ENCODE assay signal across 14 mouse cellular contexts in genomic region chrX:12644976-12645375, GRCm38 (mm10).
"Had no signal": no experiment of that assay in that cellular context is flagged by ENCODE, and none has a peak within 500 bp of the region (broad histone marks: within the 10 kb centered on the region; RNA-seq: fewer than 3 reads in every experiment).

No protein-coding gene starts in this region.

- H3K27ac ChIP-seq: limb, embryonic 10.5 days; liver, embryonic 15.5 days; midbrain, embryonic 13.5 days; neural tube, embryonic 15.5 days; stomach, embryonic 15.5 days had no signal

- DNase-seq: kidney, adult 8-10 months; kidney, postnatal 25 days; lung, adult 2 months; lung, postnatal 36 days; right cerebral cortex, postnatal 14 days; thymus, postnatal 36 days had no signal

- H3K4me3 ChIP-seq: limb, embryonic 10.5 days; liver, embryonic 15.5 days; midbrain, embryonic 13.5 days; myocyte; neural tube, embryonic 15.5 days; stomach, embryonic 15.5 days had no signal

- ATAC-seq: intestine, postnatal 0 days; lung, postnatal 0 days; midbrain, embryonic 13.5 days had no signal
